Mouse (Mus musculus) cerebral cortex, adult 2 months (tissue): ENCODE results near the gene Nrros.

Source experiments
- WGBS: fragments of 180-500 bp; shearing (Covaris S2); methylation state at CpG from one replicate; pipeline ENCODE4 v1.1.7; 2018; 5-methylcytosine and 5-hydroxymethylcytosine counted together

The Nrros gene

DNA sequence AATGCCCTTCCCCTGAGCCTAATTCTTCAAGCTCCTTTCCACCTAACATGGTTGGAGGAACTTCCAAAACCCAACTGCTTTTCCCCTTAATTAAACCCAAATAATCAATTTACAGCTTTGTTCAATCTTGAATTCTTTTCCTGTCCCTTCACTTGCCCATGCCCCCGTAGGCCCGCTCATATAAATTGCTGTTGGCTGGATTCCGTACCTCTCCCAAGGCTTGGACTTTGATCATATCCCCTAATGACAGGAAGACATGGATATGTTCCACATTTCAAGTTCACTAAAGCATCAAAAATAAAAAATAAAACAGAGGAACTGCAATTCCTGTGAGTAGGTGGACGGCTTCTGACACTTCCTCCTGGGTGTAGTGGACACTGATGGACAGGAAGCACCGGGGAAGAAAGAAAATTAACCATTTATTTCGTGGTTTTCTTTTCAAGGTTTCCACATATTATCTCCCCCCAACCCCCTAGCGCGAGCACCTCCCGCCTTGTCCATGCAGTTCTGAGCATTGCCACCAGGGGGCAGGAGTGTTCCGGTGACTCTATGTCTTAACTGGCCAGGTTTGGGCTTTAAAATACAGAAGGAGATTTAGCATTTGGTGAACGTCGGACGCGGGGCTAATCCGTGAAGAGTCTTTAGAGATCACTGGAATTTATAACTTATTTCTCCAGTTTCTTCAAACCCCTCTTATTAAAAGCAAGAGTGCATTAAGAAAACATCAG, 50.3 kb downstream of the Nrros start:
- WGBS = 10% methylated on average over 15 of the region's 15 CpGs

- 78% methylated on average over 10 of the region's 10 CpGs for WGBS
Observed at GRCm38 (mm10) chr16:32114406-32114805, 51.0 kb downstream of the Nrros start.

DNA sequence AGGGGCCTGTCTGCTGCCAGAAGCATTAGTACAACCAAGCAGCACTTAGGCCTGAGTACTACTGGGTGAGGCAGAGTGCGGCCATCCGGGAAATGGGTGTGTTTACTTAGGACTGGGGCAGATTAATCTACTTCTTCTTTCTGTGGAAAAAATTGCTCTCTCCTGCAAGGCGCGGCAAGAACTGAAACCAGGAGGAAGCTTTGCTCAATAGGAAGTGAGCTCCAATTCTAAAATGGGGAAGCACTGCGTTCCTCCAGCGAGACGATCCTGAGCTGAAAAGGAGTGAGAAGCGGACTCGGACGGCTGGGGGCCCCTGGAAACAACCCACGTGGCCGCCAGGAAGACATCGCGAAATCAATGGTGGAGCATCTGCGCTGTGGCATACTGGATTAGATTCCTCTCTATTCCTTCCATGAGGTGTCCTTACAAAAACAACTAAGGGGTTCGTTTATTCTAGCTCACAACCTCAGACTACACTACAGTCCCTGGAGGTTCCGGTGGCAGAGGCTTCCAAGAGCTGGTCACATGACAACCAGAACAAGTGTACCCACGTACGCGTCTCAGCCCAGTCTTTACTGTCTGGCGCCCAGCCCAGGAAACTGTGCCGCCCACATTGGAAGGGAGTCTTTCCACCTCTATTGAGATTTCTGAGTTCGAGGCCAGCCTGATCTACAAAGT, 51.7 kb downstream of the Nrros start:
- 41% methylated on average over 23 of the region's 23 CpGs for WGBS

DNA sequence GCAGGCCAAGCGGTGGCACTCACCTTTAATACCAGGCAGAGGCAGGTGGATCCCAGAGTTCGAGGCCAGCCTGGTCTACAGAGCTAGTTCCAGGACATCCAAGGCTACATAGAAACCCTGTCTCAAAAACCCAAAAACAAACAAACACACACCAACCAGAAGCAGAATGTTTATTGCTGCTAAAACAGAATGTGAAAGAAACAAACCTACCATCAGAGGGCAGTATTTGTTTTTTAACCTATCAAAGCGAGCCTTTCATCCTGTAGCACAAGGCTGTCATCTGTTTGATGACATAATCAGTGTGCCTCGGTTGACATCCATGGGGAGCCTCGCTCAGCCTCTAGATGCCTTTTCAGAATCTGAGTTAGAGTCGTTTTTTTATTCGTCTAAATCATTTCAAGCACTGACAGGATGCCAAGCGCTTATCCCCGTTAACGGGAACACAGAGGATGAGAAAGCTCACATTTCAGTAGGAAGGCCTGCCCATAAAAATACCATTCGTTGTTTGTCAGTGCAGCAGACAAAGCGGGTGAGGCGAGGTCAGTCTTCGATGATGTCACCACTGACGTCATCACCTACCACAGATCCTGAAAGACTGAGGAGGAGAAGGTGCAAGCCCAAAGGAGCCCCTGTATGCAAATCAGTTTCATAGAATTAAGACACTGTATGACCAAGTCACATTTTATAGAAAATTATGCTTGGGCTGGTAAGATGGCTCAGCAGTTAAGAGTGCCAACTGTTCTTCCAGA, 54.3 kb downstream of the Nrros start:
- WGBS = 45% methylated on average over 15 of the region's 15 CpGs

- WGBS = 81% methylated on average over 2 of the region's 2 CpGs
Observed at GRCm38 (mm10) chr16:32108578-32108977, 56.8 kb downstream of the Nrros start.

DNA sequence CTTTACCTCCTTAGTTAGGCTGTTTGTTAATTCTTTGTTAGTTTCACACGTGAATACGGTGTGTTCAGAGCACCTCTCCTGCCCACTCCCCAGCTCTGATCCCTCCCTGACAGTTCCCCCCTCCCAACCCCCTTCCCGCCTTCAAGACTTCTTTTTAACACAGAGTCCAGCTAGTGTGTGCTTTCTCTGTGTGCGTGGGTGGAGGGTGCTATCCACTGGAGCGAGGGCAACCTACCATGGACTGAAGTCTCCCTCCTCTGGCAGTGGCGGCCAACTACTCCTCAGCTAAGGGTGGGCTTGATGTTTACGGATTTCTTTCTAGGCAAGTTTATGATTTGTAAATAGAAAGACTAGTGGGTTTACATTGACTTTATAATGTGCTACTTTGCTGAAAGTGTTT, 57.2 kb downstream of the Nrros start:
- WGBS = 58% methylated on average over 7 of the region's 7 CpGs

- WGBS = 83% methylated on average over 12 of the region's 12 CpGs
Observed at GRCm38 (mm10) chr16:32107342-32108045, 57.9 kb downstream of the Nrros start.

DNA sequence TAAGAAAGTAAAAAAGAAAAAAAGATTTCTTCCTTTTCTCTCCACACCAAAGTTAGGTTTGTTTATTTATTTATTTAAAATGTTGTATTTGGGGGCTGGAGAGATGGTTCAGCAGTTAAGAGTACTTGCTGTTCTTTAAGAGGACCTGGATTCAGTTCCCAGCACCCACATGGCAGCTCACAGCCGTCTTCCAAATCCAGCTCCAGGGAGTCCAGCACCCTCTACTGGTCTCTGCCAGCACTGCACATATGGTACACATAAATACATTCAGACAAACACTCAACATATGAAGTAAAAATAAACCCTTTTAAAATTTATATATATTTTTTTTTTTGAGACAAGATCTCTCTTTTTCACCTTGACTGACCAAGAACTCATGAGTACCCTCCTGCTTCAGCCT, 59.7 kb downstream of the Nrros start:
- WGBS = 89% methylated on average over 1 of the region's 1 CpGs

GRCm38 (mm10) chr16:32102295-32102694, 63.1 kb downstream of the Nrros start:
- WGBS = 85% methylated on average over 13 of the region's 13 CpGs

GRCm38 (mm10) chr16:32099638-32100150, 65.7 kb downstream of the Nrros start, which contains the start of the genes Pigx and Cep19:
Gene Pigx, minus strand, starts transcription at chr16:32099740.
Gene Cep19, plus strand, starts transcription at chr16:32099800.
- under 1% methylated on average over 34 of the region's 34 CpGs for WGBS

- WGBS = under 1% methylated on average over 39 of the region's 39 CpGs
Observed at GRCm38 (mm10) chr16:32098897-32099637, 66.3 kb downstream of the Nrros start.

GRCm38 (mm10) chr16:32097757-32098156, 67.6 kb downstream of the Nrros start:
- 90% methylated on average over 2 of the region's 2 CpGs for WGBS
